Mouse (Mus musculus) heart, embryonic 12.5 days (tissue): ENCODE results near the gene Cemip. TPM values are rescaled to one million over a fixed set of nuclear protein-coding genes. Genes with fewer than 3 reads are reported as not detected.
"Not testable (repeated sequence)": the region's sequence is repeated elsewhere in the genome, so short reads cannot be mapped to it uniquely, and the experiment has no call there.

Experiments
- ATAC-seq: fragments of 200-750 bp; cut with Nextera tagmentation; 2 replicates; pipeline ENCODE4 v1.8.0; 2017; ENCODE audit warnings: moderate TSS enrichment, moderate library complexity; ENCODE audit not compliant: insufficient number of reproducible peaks, low FRiP score
- H3K27ac ChIP-seq: fragments of 300-500 bp; sonication (generic); 2 replicates; pipeline ENCODE4 v1.5.1; 2016; ENCODE audit warnings: mild to moderate bottlenecking, moderate library complexity; ENCODE audit not compliant: poor library complexity, severe bottlenecking
- H3K27me3 ChIP-seq: fragments of 300-500 bp; sonication (generic); replicated peaks from 2 replicates; pipeline ENCODE4 v1.6.1; 2016; ENCODE audit warnings: mild to moderate bottlenecking, moderate library complexity
- H3K36me3 ChIP-seq: fragments of 300-500 bp; sonication (generic); 2 replicates; pipeline ENCODE4 v1.6.1; 2016; ENCODE audit warnings: mild to moderate bottlenecking, moderate library complexity
- H3K4me1 ChIP-seq: fragments of 300-500 bp; sonication (generic); replicated peaks from 2 replicates; pipeline ENCODE4 v1.6.1; 2016; ENCODE audit warnings: mild to moderate bottlenecking
- H3K4me2 ChIP-seq: fragments of 300-500 bp; sonication (generic); 2 replicates; pipeline ENCODE4 v1.6.1; 2016; ENCODE audit warnings: mild to moderate bottlenecking, moderate library complexity
- H3K4me3 ChIP-seq: fragments of 300-500 bp; sonication (generic); 2 replicates; pipeline ENCODE4 v1.5.1; 2016; ENCODE audit warnings: mild to moderate bottlenecking
- H3K9ac ChIP-seq: fragments of 300-500 bp; sonication (generic); 2 replicates; pipeline ENCODE4 v1.6.1; 2016; ENCODE audit warnings: mild to moderate bottlenecking, moderate library complexity
- H3K9me3 ChIP-seq: fragments of 300-500 bp; sonication (generic); replicated peaks from 2 replicates; pipeline ENCODE4 v1.6.1; 2016; ENCODE audit warnings: mild to moderate bottlenecking, moderate library complexity
- WGBS: fragments of 180-500 bp; shearing (Covaris S2); methylation state at CpG from one replicate; pipeline ENCODE4 v1.1.7; 2016; 5-methylcytosine and 5-hydroxymethylcytosine counted together
- polyA plus RNA-seq: library from polyadenylated mRNA; unstranded; fragments of >200 nt; fragmentation: Nextera tagmentation; extraction: Ambion mirVana; gene quantifications from 2 replicates; pipeline ENCODE4 v1.2.1, GENCODE M21; 2016

Cemip gene
- polyA plus RNA-seq: 1.0 and 1.1 TPM in 2 replicates

DNA sequence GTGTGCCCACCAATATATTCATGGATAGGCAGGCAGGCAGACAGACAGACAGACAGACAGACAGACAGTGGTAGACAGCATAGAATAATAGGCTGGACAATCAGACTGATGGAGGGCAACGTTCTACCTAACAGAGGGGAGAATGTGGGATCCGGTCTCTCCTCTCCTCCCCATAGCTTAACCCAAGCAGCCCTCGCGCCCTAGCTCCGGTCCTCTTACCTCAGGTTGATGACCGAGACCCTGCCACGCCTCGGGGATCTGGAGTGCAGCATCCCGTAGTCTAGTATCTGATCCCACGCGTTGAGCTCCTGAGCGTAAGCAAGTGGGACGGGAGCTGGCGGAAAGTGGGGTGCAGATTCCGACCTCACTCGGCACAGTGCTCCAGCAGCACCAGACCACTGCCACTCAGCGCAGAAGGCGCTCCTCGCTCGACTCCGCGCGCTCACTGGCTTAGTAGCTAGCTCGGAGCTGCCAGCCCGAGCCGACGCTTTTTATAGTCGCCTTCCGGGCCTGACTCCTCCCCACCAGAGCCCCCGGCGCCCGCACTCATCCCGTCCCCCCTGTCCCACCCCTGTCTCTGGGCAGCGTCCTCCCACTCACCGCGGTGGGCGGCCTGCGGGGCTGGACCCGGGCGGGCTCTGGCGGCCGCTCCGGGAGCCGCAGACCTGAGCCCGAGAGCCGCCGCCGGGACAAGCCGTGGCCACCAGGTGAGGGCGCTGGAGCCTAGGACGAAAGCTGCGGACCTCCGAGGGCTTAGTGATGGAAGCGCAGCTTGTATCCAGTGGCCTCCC is at the start of gene Cemip:
TSS of gene Cemip (minus strand) at position 464 of the 791 bp plus-strand sequence.
- Histone ChIP-seq H3K4me2 (peak within 1 kb of the TSS; percentile 73), H3K36me3 (no peaks in the 10 kb centered on the region), H3K9ac (0 out of 2 replicates have a peak within 1 kb of the TSS, but pooled peaks have one; percentile 5), H3K4me3 (peak within 1 kb of the TSS; percentile 42), H3K9me3 (no peaks in the 10 kb centered on the region), H3K4me1 (peaks cover 12% of the 10 kb centered on the region), H3K27me3 (peaks cover 37% of the 10 kb centered on the region), H3K27ac (no peak within 1 kb of the TSS)
- WGBS: under 1% methylated on average over 54 of the region's 54 CpGs
- ATAC-seq: peak; percentile 82

DNA sequence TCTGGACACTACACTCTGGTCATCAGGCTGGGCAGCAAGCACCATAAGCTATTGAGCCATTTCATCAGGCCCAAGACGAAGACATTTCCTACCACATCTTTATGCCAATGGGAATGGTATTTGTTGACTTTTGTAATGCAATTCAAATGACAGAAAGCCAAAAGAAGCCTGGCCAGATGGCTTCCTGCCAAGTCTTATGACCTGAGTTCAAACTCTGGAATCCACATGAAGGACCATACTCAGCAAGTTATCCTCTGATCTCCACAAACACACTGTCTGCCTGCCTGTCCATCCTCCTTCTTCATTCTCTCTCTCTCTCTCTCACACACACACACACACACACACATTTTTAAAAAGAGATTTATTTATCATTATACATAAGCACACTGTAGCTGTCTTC is 46.4 kb upstream of the Cemip start:
- H3K4me3 ChIP-seq: no peak overlapping the region
- H3K4me2 ChIP-seq: no peak overlapping the region
- no peaks in the 10 kb centered on the region for H3K36me3 ChIP-seq
- H3K27me3 ChIP-seq: no peaks in the 10 kb centered on the region
- H3K4me1 ChIP-seq: peaks cover 73% of the 10 kb centered on the region
- no peak overlapping the region for H3K27ac ChIP-seq
- H3K9me3 ChIP-seq: no peaks in the 10 kb centered on the region
- no peak for ATAC-seq
- 61% methylated on average over 1 of the region's 1 CpGs for WGBS
- no peak overlapping the region for H3K9ac ChIP-seq

DNA sequence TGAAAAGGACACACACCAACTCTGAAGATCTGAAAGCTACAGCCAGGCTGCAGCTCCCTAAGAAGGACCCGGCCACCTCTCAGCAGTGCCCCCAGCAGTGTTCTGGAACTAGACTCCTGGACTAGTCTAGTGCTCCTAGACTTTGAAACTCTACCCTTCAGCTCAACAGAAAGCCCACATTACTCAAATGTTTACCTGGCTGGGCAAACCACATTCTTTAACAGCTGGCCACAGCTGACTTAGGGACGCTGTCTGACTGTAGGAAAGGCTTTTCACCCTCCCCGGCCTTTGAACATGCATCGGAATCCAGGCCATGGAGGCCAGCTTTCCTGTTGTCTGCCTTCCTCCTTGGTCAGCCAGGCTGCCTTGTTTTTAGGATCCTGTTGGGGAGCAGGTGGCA is 45.4 kb upstream of the Cemip start:
- Histone ChIP-seq H3K27me3 (no peaks in the 10 kb centered on the region), H3K27ac (no peak overlapping the region), H3K4me3 (no peak overlapping the region), H3K9me3 (no peaks in the 10 kb centered on the region), H3K4me1 (peaks cover 78% of the 10 kb centered on the region), H3K9ac (no peak overlapping the region), H3K36me3 (no peaks in the 10 kb centered on the region), H3K4me2 (no peak overlapping the region)
- ATAC-seq: no peak
- 89% methylated on average over 4 of the region's 4 CpGs for WGBS

DNA sequence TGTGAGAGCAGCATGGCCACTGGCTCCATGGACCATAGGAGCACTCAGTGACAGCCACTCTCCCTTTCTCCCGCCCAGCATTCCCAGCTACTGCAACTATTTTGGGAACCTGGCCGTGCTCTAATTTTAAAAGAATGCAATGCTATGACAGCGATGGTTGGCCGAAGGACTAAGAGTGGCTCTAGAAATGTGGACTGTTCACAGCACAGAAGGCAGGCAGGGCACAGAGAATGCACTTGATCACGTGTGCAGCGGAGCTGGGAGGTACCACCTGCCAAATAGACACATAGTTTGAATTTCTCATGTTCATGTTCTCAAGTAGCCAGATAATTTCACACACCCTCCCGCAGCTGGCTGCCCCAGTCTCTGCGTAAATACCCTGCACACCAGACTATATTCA is 42.4 kb upstream of the Cemip start:
- H3K36me3 ChIP-seq: no peaks in the 10 kb centered on the region
- H3K4me2 ChIP-seq: peak overlapping the region; percentile 45
- H3K27me3 ChIP-seq: no peaks in the 10 kb centered on the region
- H3K4me3 ChIP-seq: no peak overlapping the region
- H3K9ac ChIP-seq: no peak overlapping the region
- no peaks in the 10 kb centered on the region for H3K9me3 ChIP-seq
- peak overlapping the region; percentile 96 for H3K27ac ChIP-seq
- ATAC-seq: peak; percentile 86
- 34% methylated on average over 8 of the region's 8 CpGs for WGBS
- peaks cover 76% of the 10 kb centered on the region for H3K4me1 ChIP-seq

DNA sequence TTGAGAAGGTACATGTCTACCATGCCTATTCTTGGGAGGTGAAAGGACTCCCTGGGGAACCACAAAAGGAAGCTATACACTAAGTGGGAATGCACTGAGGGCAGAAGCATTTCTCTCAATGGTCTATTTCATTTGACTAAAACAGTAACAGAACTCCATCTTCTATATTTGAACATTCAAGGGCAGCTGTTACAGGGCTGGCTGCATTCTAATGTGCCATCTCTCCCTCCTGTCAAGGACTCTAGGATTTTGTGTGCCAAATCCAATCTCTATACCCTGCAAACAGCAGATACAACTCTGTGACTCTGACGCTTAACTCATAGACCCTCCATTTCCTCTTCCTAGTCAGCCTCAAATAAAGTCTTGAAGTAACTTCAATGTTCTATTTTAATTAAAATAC is 39.4 kb upstream of the Cemip start:
- H3K4me3 ChIP-seq: no peak overlapping the region
- H3K27me3 ChIP-seq: no peaks in the 10 kb centered on the region
- no peaks in the 10 kb centered on the region for H3K9me3 ChIP-seq
- no peak overlapping the region for H3K4me2 ChIP-seq
- no peaks in the 10 kb centered on the region for H3K36me3 ChIP-seq
- 0 out of 2 replicates have a peak overlapping the region, but pooled peaks have one; percentile 1 for H3K27ac ChIP-seq
- H3K9ac ChIP-seq: no peak overlapping the region
- no peak for ATAC-seq
- WGBS: 78% methylated on average over 1 of the region's 1 CpGs
- peaks cover 83% of the 10 kb centered on the region for H3K4me1 ChIP-seq

DNA sequence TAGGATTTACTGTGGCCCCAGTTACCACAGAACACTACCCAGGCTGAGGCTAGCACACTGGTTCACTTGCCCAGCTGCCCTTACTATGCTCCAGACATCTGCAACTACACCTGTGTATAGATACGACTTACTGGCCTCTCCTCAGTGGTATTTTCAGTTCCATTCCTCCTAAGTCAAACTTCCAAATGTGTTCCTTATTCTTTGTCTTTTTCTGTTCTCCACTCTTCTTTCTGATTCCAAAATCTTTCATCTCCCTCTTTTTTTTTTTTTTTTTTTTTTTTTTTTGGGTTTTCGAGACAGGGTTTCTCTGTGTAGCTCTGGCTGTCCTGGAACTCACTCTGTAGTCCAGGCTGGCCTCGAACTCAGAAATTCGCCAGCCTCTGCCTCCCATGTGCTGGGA is 37.3 kb upstream of the Cemip start:
- not testable (repeated sequence) for ATAC-seq, H3K36me3 ChIP-seq, H3K9me3 ChIP-seq, H3K4me3 ChIP-seq, H3K27ac ChIP-seq, H3K9ac ChIP-seq, H3K4me2 ChIP-seq, H3K27me3 ChIP-seq
- H3K4me1 ChIP-seq: peaks cover 89% of the 10 kb centered on the region
- 78% methylated on average over 4 of the region's 4 CpGs for WGBS

DNA sequence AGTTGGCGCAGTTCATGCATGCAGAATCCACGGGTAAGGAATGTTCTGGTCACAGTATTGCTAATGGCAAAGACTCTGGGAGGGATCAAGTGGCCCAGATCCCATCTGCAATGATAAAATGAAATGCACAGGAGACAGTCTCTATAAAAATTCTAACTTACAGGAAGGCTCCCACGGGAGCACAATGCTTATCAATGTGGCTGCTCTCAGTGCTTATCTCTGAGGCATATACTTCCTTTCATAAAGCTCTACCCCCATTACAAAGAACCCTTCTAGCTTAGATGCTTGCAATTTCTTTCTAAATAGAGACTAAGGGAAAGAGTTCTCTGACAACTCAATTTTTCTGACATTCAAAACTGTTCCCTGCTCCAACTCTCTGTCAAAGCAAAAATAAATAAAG is 35.5 kb upstream of the Cemip start:
- Histone ChIP-seq H3K36me3 (no peaks in the 10 kb centered on the region), H3K4me1 (peaks cover 91% of the 10 kb centered on the region), H3K27ac (no peak overlapping the region), H3K4me3 (no peak overlapping the region), H3K4me2 (no peak overlapping the region), H3K27me3 (no peaks in the 10 kb centered on the region), H3K9me3 (no peaks in the 10 kb centered on the region), H3K9ac (no peak overlapping the region)
- WGBS: 48% methylated on average over 3 of the region's 3 CpGs
- ATAC-seq: no peak

DNA sequence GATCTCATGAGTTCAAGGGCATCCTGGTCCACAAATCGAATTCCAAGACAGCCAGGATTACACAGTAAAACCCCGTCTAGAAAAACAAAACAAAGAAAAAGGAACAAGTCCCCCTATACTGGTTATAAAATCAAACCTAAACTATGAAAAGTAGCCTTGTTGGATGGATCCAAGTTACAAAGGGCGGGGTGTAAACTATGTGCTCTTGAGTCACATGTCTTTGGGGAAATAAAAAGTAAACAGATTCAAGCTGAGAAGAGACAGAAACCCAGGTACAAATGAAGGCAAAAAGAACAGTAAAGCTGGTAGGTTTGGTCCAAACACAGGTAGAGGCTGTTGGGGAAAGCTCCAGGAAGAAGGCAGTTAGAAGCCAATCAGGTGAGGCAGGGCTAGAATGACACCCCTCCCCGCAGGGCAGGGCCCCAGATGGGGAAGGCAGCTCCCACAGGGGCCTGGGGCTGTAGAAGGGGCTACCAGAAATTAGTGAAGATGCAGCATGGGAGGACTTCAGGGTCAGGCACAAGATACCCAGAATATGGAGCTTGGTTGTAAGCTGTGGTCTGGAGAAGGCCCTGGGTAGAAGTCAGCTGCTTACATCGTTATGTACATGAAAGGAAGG is 33.9 kb upstream of the Cemip start:
- WGBS: 70% methylated on average over 5 of the region's 5 CpGs
- ATAC-seq: no peak
- Histone ChIP-seq H3K9me3 (no peaks in the 10 kb centered on the region), H3K36me3 (no peaks in the 10 kb centered on the region), H3K4me1 (peaks cover 83% of the 10 kb centered on the region), H3K27ac (peak overlapping the region; percentile 22; the same call in 1 of the 2 replicates), H3K27me3 (no peaks in the 10 kb centered on the region), H3K9ac (no peak overlapping the region), H3K4me2 (no peak overlapping the region), H3K4me3 (no peak overlapping the region)

DNA sequence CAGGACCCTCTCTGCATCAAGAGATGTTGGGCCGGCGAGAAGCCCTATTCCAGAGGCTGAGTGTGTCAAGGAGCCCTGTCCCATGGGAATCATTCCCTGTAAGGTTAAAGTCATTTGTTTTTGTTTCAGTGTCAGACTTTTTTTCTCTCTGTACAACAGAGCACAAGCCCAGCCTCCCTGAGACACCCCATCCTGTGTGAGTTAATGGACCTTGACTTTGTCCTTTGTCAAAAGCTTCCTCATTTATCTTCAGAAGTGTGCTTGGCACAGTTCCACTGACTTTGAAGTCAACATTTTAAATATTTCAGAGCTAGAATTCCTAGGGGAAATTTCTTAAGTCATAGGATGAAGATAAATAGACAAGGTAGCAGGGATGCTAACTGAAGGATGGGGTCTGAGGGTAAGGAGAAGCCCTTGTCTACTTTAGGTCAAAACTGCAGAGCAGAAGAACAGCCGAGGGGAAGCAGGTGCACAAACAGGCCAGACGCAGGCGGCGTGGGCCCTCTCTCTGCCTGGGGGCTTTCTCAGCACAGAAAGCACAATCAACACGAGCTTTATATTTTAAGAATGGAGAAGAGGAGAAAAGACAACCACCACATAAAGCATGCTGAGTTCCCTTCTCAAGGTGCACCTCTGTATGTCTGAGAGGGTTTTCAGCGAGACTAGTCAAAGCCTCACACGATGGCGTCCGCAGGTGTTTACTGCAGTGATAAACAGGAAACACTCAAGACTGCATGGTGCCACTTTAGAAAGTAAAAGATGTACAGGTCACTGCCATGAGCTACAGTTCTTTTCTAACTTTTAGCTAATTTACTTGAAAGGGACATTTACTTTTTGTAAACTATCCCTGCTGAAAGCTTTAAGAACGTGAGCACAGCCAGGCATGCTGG is 33.2 kb upstream of the Cemip start:
- Histone ChIP-seq H3K4me2 (no peak overlapping the region), H3K4me1 (peaks cover 81% of the 10 kb centered on the region), H3K9me3 (no peaks in the 10 kb centered on the region), H3K27ac (peak overlapping the region; percentile 55), H3K4me3 (no peak overlapping the region), H3K36me3 (no peaks in the 10 kb centered on the region), H3K9ac (0 out of 2 replicates have a peak overlapping the region, but pooled peaks have one; percentile 20), H3K27me3 (no peaks in the 10 kb centered on the region)
- WGBS: 68% methylated on average over 12 of the region's 12 CpGs
- no peak for ATAC-seq

DNA sequence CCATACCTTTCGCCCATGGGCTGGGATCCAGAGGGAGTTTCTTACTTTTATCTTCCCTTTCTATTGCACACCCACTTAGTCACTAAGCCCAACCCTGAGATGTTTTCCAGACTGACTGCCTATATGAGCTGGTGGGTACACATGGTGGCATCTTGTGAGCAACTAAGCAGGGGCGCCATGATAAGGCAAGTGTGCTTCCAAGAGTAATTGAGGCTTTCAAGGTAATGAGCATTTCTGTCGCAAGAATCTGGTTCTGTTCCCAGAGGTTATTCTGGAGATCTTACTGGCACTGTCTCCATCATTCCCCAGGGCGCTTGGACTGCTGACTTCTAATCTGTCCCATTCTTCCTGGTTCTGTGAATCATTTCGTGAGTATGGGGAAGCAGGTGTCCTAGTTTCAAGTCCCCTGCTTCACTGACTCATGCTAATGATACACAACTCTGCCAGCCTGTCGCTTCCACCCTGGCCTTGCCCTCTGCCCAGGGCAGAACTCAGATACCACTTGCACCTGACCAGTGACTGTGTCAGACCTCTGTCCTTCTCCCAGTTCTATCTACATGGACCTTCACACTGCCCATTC is 31.3 kb upstream of the Cemip start:
- Histone ChIP-seq H3K4me2 (no peak overlapping the region), H3K9me3 (no peaks in the 10 kb centered on the region), H3K36me3 (peaks cover 13% of the 10 kb centered on the region), H3K27me3 (no peaks in the 10 kb centered on the region), H3K4me3 (no peak overlapping the region), H3K4me1 (peaks cover 76% of the 10 kb centered on the region), H3K9ac (no peak overlapping the region), H3K27ac (no peak overlapping the region)
- 77% methylated on average over 6 of the region's 6 CpGs for WGBS
- no peak for ATAC-seq
